Mouse (Mus musculus): ENCODE data around the gene Mbd5. TPM values are rescaled to one million over a fixed set of nuclear protein-coding genes. Genes with fewer than 3 reads are reported as not detected.

Mbd5 gene
- polyA plus RNA-seq, 1 experiment from 2014 or later: 36.6 TPM

DNA sequence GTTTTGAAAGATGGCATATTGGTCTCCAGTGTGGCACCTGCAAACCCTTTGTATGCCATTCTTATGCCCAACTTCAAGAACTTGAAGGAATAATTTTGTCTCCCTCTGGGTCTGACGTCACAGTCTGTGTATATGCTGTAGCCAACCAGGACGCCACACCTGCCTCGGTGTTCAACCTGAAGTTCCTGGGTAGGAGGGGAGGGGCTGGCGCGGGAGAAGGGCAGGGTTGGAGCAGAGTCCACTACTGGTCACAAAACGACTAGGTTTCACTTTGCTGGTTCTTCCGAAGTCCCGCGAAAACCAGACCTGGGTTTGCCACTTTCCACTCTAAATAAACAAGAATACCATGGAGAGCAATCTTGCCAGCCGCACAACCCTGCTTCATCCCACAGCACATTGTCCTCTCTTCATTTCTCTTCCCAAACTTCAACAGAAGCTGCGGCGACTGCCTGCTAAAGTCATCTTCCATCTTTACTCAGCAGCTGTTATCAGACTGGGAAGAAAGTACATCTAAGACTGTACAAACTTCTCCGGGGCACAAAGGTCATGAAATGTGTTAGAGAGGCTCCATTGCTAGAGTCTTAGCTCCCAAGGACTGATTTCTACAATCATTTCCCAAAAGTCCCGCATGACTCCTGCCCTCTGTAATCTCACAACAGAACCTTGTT, 417.7 kb downstream of the Mbd5 start:
- H3K27me3 ChIP-seq (replicated peaks; ENCODE audit: control insufficient read depth, insufficient read depth, low read length): no peaks in the 10 kb centered on the region
- H3K4me1 ChIP-seq (ENCODE audit: control insufficient read depth, insufficient read depth, low read depth, low read length): no peaks in the 10 kb centered on the region
- H3K36me3 ChIP-seq (ENCODE audit: control insufficient read depth, insufficient read depth, low read length): no peaks in the 10 kb centered on the region
- ATAC-seq: no peak
- no peak overlapping the region for H3K27ac ChIP-seq (ENCODE audit: low read depth, low read length)
- H3K4me3 ChIP-seq (ENCODE audit: low read length): no peak overlapping the region
- no peak overlapping the region for H3K4me2 ChIP-seq (ENCODE audit: low read length)
- no peak overlapping the region for H3K9ac ChIP-seq (ENCODE audit: low read depth, low read length)
- H3K9me3 ChIP-seq (ENCODE audit: control insufficient read depth, low read length): no peaks in the 10 kb centered on the region
- WGBS: 91% methylated on average over 14 of the region's 14 CpGs

DNA sequence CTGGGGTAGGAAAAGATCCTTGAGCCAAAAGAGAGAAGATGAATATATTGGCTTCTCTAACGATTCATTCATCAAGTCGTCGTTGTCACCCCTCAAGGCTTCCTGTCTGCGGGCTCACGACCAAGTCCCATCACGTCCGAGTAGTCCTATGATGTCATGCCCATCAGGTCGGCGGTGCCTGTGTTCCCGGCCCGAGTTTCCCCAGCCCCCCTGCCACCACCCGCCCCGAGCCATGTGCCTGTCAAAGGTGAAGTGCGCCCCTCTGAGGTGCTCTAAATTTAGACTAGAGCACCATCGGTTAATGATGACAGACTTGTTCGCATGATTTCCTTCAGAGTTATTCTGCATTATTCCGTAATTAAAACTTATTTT, 418.2 kb downstream of the Mbd5 start:
- WGBS: 77% methylated on average over 17 of the region's 17 CpGs
- Histone ChIP-seq H3K4me2 (ENCODE audit: low read length) (no peak overlapping the region), H3K4me1 (ENCODE audit: control insufficient read depth, insufficient read depth, low read depth, low read length) (no peaks in the 10 kb centered on the region), H3K9me3 (ENCODE audit: control insufficient read depth, low read length) (no peaks in the 10 kb centered on the region), H3K27me3 (replicated peaks; ENCODE audit: control insufficient read depth, insufficient read depth, low read length) (no peaks in the 10 kb centered on the region), H3K27ac (ENCODE audit: low read depth, low read length) (no peak overlapping the region), H3K4me3 (ENCODE audit: low read length) (no peak overlapping the region), H3K9ac (ENCODE audit: low read depth, low read length) (no peak overlapping the region), H3K36me3 (ENCODE audit: control insufficient read depth, insufficient read depth, low read length) (no peaks in the 10 kb centered on the region)
- no peak for ATAC-seq

DNA sequence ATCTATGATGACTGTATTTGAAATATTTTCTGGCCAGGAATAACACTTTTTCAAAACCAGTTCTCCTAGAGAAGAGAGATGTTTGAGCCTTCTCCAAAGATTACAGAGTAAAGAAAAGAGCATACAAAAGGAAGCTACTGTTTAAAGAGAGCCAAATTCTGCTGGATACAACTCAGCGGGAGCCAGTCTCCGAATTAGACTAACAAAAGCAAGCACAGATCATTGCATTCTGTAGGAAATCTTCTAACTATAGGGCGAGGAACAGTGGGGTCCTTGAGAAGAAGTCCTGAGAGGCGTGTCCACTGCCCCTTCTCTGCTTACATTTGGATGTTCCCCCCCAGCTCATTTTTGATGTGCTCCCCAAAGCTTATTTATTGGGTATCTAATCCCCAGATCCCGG, 422.3 kb downstream of the Mbd5 start:
- WGBS: 49% methylated on average over 5 of the region's 5 CpGs
- Histone ChIP-seq H3K36me3 (ENCODE audit: control insufficient read depth, insufficient read depth, low read length) (no peaks in the 10 kb centered on the region), H3K4me3 (ENCODE audit: low read length) (no peak overlapping the region), H3K4me2 (ENCODE audit: low read length) (no peak overlapping the region), H3K9me3 (ENCODE audit: control insufficient read depth, low read length) (no peaks in the 10 kb centered on the region), H3K27ac (ENCODE audit: low read depth, low read length) (no peak overlapping the region), H3K27me3 (replicated peaks; ENCODE audit: control insufficient read depth, insufficient read depth, low read length) (no peaks in the 10 kb centered on the region), H3K4me1 (ENCODE audit: control insufficient read depth, insufficient read depth, low read depth, low read length) (no peaks in the 10 kb centered on the region), H3K9ac (ENCODE audit: low read depth, low read length) (no peak overlapping the region)
- no peak for ATAC-seq

DNA sequence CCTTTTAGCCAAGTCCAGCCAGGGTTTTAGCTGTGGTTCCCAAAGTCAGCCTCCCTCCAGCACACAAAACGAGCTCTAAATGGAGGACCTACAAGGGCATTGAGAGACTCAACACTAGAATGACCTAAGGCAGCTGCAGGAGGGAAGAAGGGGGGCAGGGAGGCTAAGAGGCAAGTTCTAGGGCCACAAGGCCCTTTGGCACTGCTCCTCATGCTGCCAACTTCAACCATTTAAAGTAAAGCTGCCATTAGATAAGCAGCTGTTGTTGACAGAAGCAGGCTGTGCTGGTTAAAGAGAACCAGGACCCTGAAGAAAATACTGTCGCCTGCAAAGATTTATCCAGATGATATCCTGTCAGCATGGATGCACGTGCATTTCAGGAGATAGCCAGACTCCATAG, 423.3 kb downstream of the Mbd5 start:
- Histone ChIP-seq H3K4me3 (ENCODE audit: low read length) (no peak overlapping the region), H3K4me1 (ENCODE audit: control insufficient read depth, insufficient read depth, low read depth, low read length) (no peaks in the 10 kb centered on the region), H3K4me2 (ENCODE audit: low read length) (no peak overlapping the region), H3K9me3 (ENCODE audit: control insufficient read depth, low read length) (no peaks in the 10 kb centered on the region), H3K9ac (ENCODE audit: low read depth, low read length) (no peak overlapping the region), H3K36me3 (ENCODE audit: control insufficient read depth, insufficient read depth, low read length) (no peaks in the 10 kb centered on the region), H3K27ac (ENCODE audit: low read depth, low read length) (no peak overlapping the region), H3K27me3 (replicated peaks; ENCODE audit: control insufficient read depth, insufficient read depth, low read length) (no peaks in the 10 kb centered on the region)
- ATAC-seq: no peak
- 50% methylated on average over 3 of the region's 3 CpGs for WGBS

Other genes starting within 250 kb of the Mbd5 start
- gene Acvr2a, start 135.4 kb upstream of the Mbd5 start, polyA plus RNA-seq (2015; fragmentation: Nextera tagmentation; extraction: Ambion mirVana): 35.7 and 43.8 TPM in 2 replicates
- 77.4 and 88.5 TPM in 2 replicates for gene Orc4, start 769 bp downstream of the Mbd5 start, polyA plus RNA-seq (2015; fragmentation: Nextera tagmentation; extraction: Ambion mirVana)

Data from hindbrain, embryonic 16.5 days (tissue).